Mouse (Mus musculus) cerebellum, adult 2 months (tissue): ENCODE results near the gene Nrxn2. TPM values are rescaled to one million over a fixed set of nuclear protein-coding genes. Genes with fewer than 3 reads are reported as not detected.

ENCODE experiments used
- DNase-seq, 2 experiments: peaks; one replicate each; pipeline ENCODE4 v3.0.0; 2021
- H3K27ac ChIP-seq: fragments of 200-500 bp; 2 replicates; pipeline ENCODE4 v1.5.1; 2012; ENCODE audit warnings: low read length, control low read depth, inconsistent platforms; ENCODE audit not compliant: insufficient read depth
- H3K27me3 ChIP-seq: fragments of 200-500 bp; 2 replicates; pipeline ENCODE4 v1.6.1; 2012; ENCODE audit warnings: inconsistent platforms, mild to moderate bottlenecking, low read length, moderate library complexity; ENCODE audit not compliant: control insufficient read depth, insufficient read depth
- H3K4me1 ChIP-seq: fragments of 200-500 bp; 2 replicates; pipeline ENCODE4 v1.6.1; 2011; ENCODE audit warnings: low read length; ENCODE audit not compliant: control insufficient read depth, insufficient read depth
- H3K4me3 ChIP-seq: fragments of 200-500 bp; replicated peaks from 2 replicates; pipeline ENCODE3; 2011; ENCODE audit warnings: mild to moderate bottlenecking, low read depth, low read length, control low read depth; ENCODE audit not compliant: insufficient read depth
- CTCF ChIP-seq: fragments of 200-500 bp; IDR thresholded peaks from 2 replicates; pipeline ENCODE4 v1.5.1; 2011; ENCODE audit warnings: low read depth, mild to moderate bottlenecking, control low read depth, low read length, moderate library complexity, borderline replicate concordance; ENCODE audit not compliant: insufficient read depth
- POLR2A ChIP-seq: fragments of 200-500 bp; IDR thresholded peaks from 2 replicates; pipeline ENCODE4 v1.6.1; 2011; ENCODE audit warnings: low read length, control low read depth, borderline replicate concordance; ENCODE audit not compliant: insufficient read depth
- WGBS: fragments of 180-500 bp; shearing (Covaris S2); methylation state at CpG from one replicate; pipeline ENCODE4 v1.1.7; 2018; 5-methylcytosine and 5-hydroxymethylcytosine counted together
- polyA plus RNA-seq: library from polyadenylated mRNA; depleted of rRNA; stranded (reverse); fragments of >200 nt; gene quantifications from 2 replicates; pipeline ENCODE4 v1.2.3, GENCODE M21; 2012

The Nrxn2 gene
- polyA plus RNA-seq, 1 experiment, result 420 TPM

- peak overlapping the region; percentile 26 for H3K27ac ChIP-seq
- no peaks in the 10 kb centered on the region for H3K27me3 ChIP-seq
- peaks cover 37% of the 10 kb centered on the region for H3K4me1 ChIP-seq
- TF ChIP-seq POLR2A (no peak), CTCF (no peak)
- peak overlapping the region; percentile 98 for H3K4me3 ChIP-seq
- DNase-seq, result peak; percentile 66 to 73
- under 1% methylated on average over 20 of the region's 20 CpGs for WGBS
Measured at GRCm38 (mm10) chr19:6502543-6503319, 84.2 kb downstream of the Nrxn2 start.

GRCm38 (mm10) chr19:6503926-6504655, 85.6 kb downstream of the Nrxn2 start:
- peak; percentile 71 to 74 for DNase-seq
- Histone ChIP-seq H3K4me3 (peak overlapping the region; percentile 98), H3K27me3 (no peaks in the 10 kb centered on the region), H3K4me1 (peaks cover 44% of the 10 kb centered on the region), H3K27ac (peak overlapping the region; percentile 38; the same call in 1 of the 2 replicates)
- TF ChIP-seq CTCF (no peak), POLR2A (no peak)
- WGBS, result 8% methylated on average over 16 of the region's 16 CpGs

- H3K4me1 ChIP-seq, result peaks cover 46% of the 10 kb centered on the region
- no peak for DNase-seq
- 30% methylated on average over 12 of the region's 12 CpGs for WGBS
- TF ChIP-seq CTCF, result no peak
- TF ChIP-seq POLR2A, result no peak
- no peaks in the 10 kb centered on the region for H3K27me3 ChIP-seq
- H3K27ac ChIP-seq, result peak overlapping the region; percentile 38; the same call in 1 of the 2 replicates
- peak overlapping the region; percentile 98 for H3K4me3 ChIP-seq
Measured at GRCm38 (mm10) chr19:6504656-6505045, 86.1 kb downstream of the Nrxn2 start.

GRCm38 (mm10) chr19:6507393-6507792, 88.9 kb downstream of the Nrxn2 start:
- peaks cover 72% of the 10 kb centered on the region for H3K4me1 ChIP-seq
- 0 out of 2 replicates have a peak overlapping the region, but pooled peaks have one; percentile 39 for H3K27ac ChIP-seq
- H3K27me3 ChIP-seq, result no peaks in the 10 kb centered on the region
- H3K4me3 ChIP-seq, result no peak overlapping the region
- no peak for DNase-seq
- TF ChIP-seq CTCF (no peak), POLR2A (no peak)
- WGBS, result 25% methylated on average over 10 of the region's 10 CpGs

GRCm38 (mm10) chr19:6509881-6510280, 91.3 kb downstream of the Nrxn2 start:
- H3K4me1 ChIP-seq, result peaks cover 71% of the 10 kb centered on the region
- no peak overlapping the region for H3K27ac ChIP-seq
- DNase-seq, result no peak
- TF ChIP-seq POLR2A (no peak), CTCF (no peak)
- no peak overlapping the region for H3K4me3 ChIP-seq
- no peaks in the 10 kb centered on the region for H3K27me3 ChIP-seq
- 44% methylated on average over 10 of the region's 10 CpGs for WGBS

- no peak overlapping the region for H3K27ac ChIP-seq
- no peak for TF ChIP-seq POLR2A
- no peak for TF ChIP-seq CTCF
Measured at GRCm38 (mm10) chr19:6510546-6510945, 92.0 kb downstream of the Nrxn2 start.

GRCm38 (mm10) chr19:6513389-6514139, 95.0 kb downstream of the Nrxn2 start:
- Histone ChIP-seq H3K4me1 (peaks cover 66% of the 10 kb centered on the region), H3K27ac (no peak overlapping the region), H3K27me3 (no peaks in the 10 kb centered on the region), H3K4me3 (no peak overlapping the region)
- WGBS, result 37% methylated on average over 15 of the region's 15 CpGs
- TF ChIP-seq CTCF, result no peak
- no peak for TF ChIP-seq POLR2A
- DNase-seq, result no peak

More at GRCm38 (mm10) chr19:6510546-6510945, 92.0 kb downstream of the Nrxn2 start:
- H3K27me3 ChIP-seq, result no peaks in the 10 kb centered on the region
- WGBS, result 55% methylated on average over 2 of the region's 2 CpGs
- H3K4me3 ChIP-seq, result no peak overlapping the region
- DNase-seq, result no peak
- H3K4me1 ChIP-seq, result peaks cover 66% of the 10 kb centered on the region
